Mouse (Mus musculus) embryonic stem cell, embryonic (primary cell): Measurements from ENCODE around the gene Smarcd1.

Experiments used
- CTCF ChIA-PET, 4 experiments: fragments of 300-600 bp in 2 of 4; fragments of 350-600 bp in 2 of 4; sonication (Branson Sonifier 250); formaldehyde crosslinking; loops; one replicate each; lab custom pipeline; 2022; ENCODE audit warnings: inconsistent platforms in 2 of 4; lab: Charles Lee
- POLR2A ChIA-PET, 4 experiments: fragments of 300-600 bp in 2 of 4; fragments of 350-600 bp in 2 of 4; sonication (Branson Sonifier 250); formaldehyde crosslinking; loops; one replicate each; lab custom pipeline; 2022; ENCODE audit warnings: antibody characterized with exemption in 4 of 4, inconsistent platforms in 1 of 4; lab: Charles Lee

The Smarcd1 gene

GRCm38 (mm10) chr15:99670964-99671670, 30.8 kb upstream of the Smarcd1 start:
- ChIA-PET POLR2A (interaction anchor here in 2 of 4 experiments (0.6 to 12.6 kb wide), 14 partner anchors 7 to 243 kb away, joined by 3 to 107 read pairs (median 4); partner anchors contain the start of genes Gm17349 (in 1 of the 2) and Racgap1 (in 1 of the 2)), CTCF (interaction anchor here (0.6 to 8.1 kb wide), 16 partner anchors 8 to 254 kb away, joined by 3 to 114 read pairs (median 4); partner anchors contain the start of genes Cox14 (in 1 of the 4), Gm17349 (in 1 of the 4) and Racgap1 (in 1 of the 4))

- ChIA-PET POLR2A (interaction anchor here in 2 of 4 experiments (0.7 to 12.6 kb wide), 7 partner anchors 9 to 265 kb away, joined by 3 to 107 read pairs (median 3); partner anchors contain the start of genes Gm17349 (in 1 of the 2) and Racgap1 (in 1 of the 2)), CTCF (interaction anchor here (0.7 to 8.1 kb wide), 12 partner anchors 9 to 227 kb away, joined by 3 to 88 read pairs (median 5); partner anchors contain the start of genes Aqp5 (in 1 of the 4), Cox14 (in 1 of the 4) and Gm17349 (in 1 of the 4))
These were observed 30.1 kb upstream of the Smarcd1 start for GRCm38 (mm10) chr15:99671783-99672182.

- ChIA-PET POLR2A (interaction anchor here in 2 of 4 experiments (0.6 to 12.6 kb wide), 5 partner anchors 14 to 198 kb away, joined by 3 to 107 read pairs (median 4); partner anchors contain the start of gene Racgap1 (in 2 of the 2)), CTCF (interaction anchor here in 3 of 4 experiments (0.5 to 8.1 kb wide), 12 partner anchors 31 to 668 kb away, joined by 3 to 88 read pairs (median 4); no protein-coding TSS in a partner anchor)
These were observed 27.1 kb upstream of the Smarcd1 start for GRCm38 (mm10) chr15:99674866-99675265.

GRCm38 (mm10) chr15:99677089-99677488, 24.8 kb upstream of the Smarcd1 start:
- ChIA-PET CTCF (interaction anchor here (0.6 to 8.1 kb wide), 31 partner anchors 8 to 890 kb away, joined by 3 to 88 read pairs (median 9); partner anchors contain the start of genes Cox14 (in 3 of the 4), Gm17349 (in 2 of the 4), Asic1 (in 1 of the 4) and Racgap1 (in 1 of the 4)), POLR2A (interaction anchor here (0.6 to 3.9 kb wide), 19 partner anchors 8 to 1650 kb away, joined by 3 to 43 read pairs (median 6); partner anchors contain the start of genes Cox14 (in 2 of the 4), Gm17349 (in 1 of the 4) and Racgap1 (in 1 of the 4))

GRCm38 (mm10) chr15:99678063-99678800, 23.7 kb upstream of the Smarcd1 start:
- POLR2A ChIA-PET, result interaction anchor here (0.6 to 3.9 kb wide), 113 partner anchors 8 to 1714 kb away, joined by 3 to 43 read pairs (median 4); partner anchors contain the start of genes Gm17349 (in 3 of the 4), Racgap1 (in 3 of the 4), Aqp6 (in 2 of the 4) and Cox14 (in 2 of the 4)
- CTCF ChIA-PET, result interaction anchor here (0.5 to 8.1 kb wide), 138 partner anchors 8 to 1896 kb away, joined by 3 to 88 read pairs (median 4); partner anchors contain the start of genes Cox14 (in 4 of the 4), Gm17349 (in 3 of the 4), Racgap1 (in 3 of the 4) and Aqp6 (in 1 of the 4)

- CTCF ChIA-PET, result interaction anchor here (0.5 to 8.1 kb wide), 103 partner anchors 8 to 1897 kb away, joined by 3 to 88 read pairs (median 5); partner anchors contain the start of genes Cox14 (in 4 of the 4), Gm17349 (in 3 of the 4), Racgap1 (in 3 of the 4) and Aqp6 (in 1 of the 4)
These were observed 22.9 kb upstream of the Smarcd1 start for GRCm38 (mm10) chr15:99679008-99679407.

GRCm38 (mm10) chr15:99682880-99683279, 19.0 kb upstream of the Smarcd1 start:
- CTCF ChIA-PET, result interaction anchor here in 3 of 4 experiments (0.5 to 12.4 kb wide), 22 partner anchors 9 to 224 kb away, joined by 3 to 85 read pairs (median 4); partner anchors contain the start of gene Cox14 (in 2 of the 3)
- POLR2A ChIA-PET, result interaction anchor here (0.5 to 2.8 kb wide), 12 partner anchors 8 to 289 kb away, joined by 3 to 9 read pairs (median 5); partner anchors contain the start of genes Cox14 (in 1 of the 4), Gm17349 (in 1 of the 4), Racgap1 (in 1 of the 4) and Smarcd1 (in 1 of the 4)

More at GRCm38 (mm10) chr15:99679008-99679407, 22.9 kb upstream of the Smarcd1 start:
- POLR2A ChIA-PET, result interaction anchor here (0.6 to 3.9 kb wide), 102 partner anchors 9 to 824 kb away, joined by 3 to 43 read pairs (median 4); partner anchors contain the start of genes Gm17349 (in 3 of the 4), Aqp6 (in 2 of the 4), Cox14 (in 2 of the 4) and Racgap1 (in 2 of the 4)

- ChIA-PET POLR2A (interaction anchor here in 3 of 4 experiments (0.6 to 3.1 kb wide), 14 partner anchors 8 to 353 kb away, joined by 3 to 9 read pairs (median 3); partner anchors contain the start of gene Racgap1 (in 1 of the 3)), CTCF (interaction anchor here (0.6 to 12.4 kb wide), 14 partner anchors 11 to 554 kb away, joined by 3 to 85 read pairs (median 4); partner anchors contain the start of gene Cox14 (in 2 of the 4))
These were observed 17.8 kb upstream of the Smarcd1 start for GRCm38 (mm10) chr15:99684156-99684555.

GRCm38 (mm10) chr15:99688712-99689111, 13.2 kb upstream of the Smarcd1 start:
- CTCF ChIA-PET, result interaction anchor here (0.5 to 12.4 kb wide), 69 partner anchors 8 to 1464 kb away, joined by 3 to 85 read pairs (median 5); partner anchors contain the start of genes Cox14 (in 3 of the 4), Gm17349 (in 2 of the 4), Racgap1 (in 2 of the 4) and Gpd1 (in 1 of the 4)
- POLR2A ChIA-PET, result interaction anchor here in 3 of 4 experiments (0.5 to 5.5 kb wide), 18 partner anchors 9 to 216 kb away, joined by 3 to 43 read pairs (median 4); partner anchors contain the start of genes Cox14 (in 2 of the 3), Gm17349 (in 1 of the 3) and Racgap1 (in 1 of the 3)

GRCm38 (mm10) chr15:99690924-99691323, 11.0 kb upstream of the Smarcd1 start:
- CTCF ChIA-PET, result interaction anchor here (0.6 to 12.4 kb wide), 18 partner anchors 9 to 1924 kb away, joined by 3 to 85 read pairs (median 8); partner anchors contain the start of genes Cox14 (in 2 of the 4) and Gm17349 (in 1 of the 4)
- POLR2A ChIA-PET, result interaction anchor here in 3 of 4 experiments (0.5 to 5.5 kb wide), 17 partner anchors 8 to 1219 kb away, joined by 3 to 43 read pairs (median 4); partner anchors contain the start of gene Gm17349 (in 1 of the 3)

- ChIA-PET CTCF (interaction anchor here (0.6 to 12.4 kb wide), 15 partner anchors 10 to 219 kb away, joined by 3 to 85 read pairs (median 5); partner anchors contain the start of genes Gm17349 (in 2 of the 4) and Cox14 (in 1 of the 4)), POLR2A (interaction anchor here in 2 of 4 experiments (0.7 to 5.5 kb wide), 14 partner anchors 9 to 223 kb away, joined by 3 to 43 read pairs (median 4); partner anchors contain the start of gene Gm17349 (in 1 of the 2))
These were observed 10.0 kb upstream of the Smarcd1 start for GRCm38 (mm10) chr15:99691976-99692375.

- CTCF ChIA-PET, result interaction anchor here (0.5 to 1.5 kb wide), 15 partner anchors 8 to 200 kb away, joined by 3 to 11 read pairs (median 5); partner anchors contain the start of genes Asic1 (in 1 of the 4), Cox14 (in 1 of the 4) and Gm17349 (in 1 of the 4)
- POLR2A ChIA-PET, result interaction anchor here in 2 of 4 experiments (0.6 to 1.7 kb wide), 5 partner anchors 8 to 74 kb away, joined by 4 to 5 read pairs (median 5); partner anchors contain the start of gene Gm17349 (in 2 of the 2)
These were observed 4.6 kb upstream of the Smarcd1 start for GRCm38 (mm10) chr15:99697309-99697708.

GRCm38 (mm10) chr15:99698533-99699085, 3.3 kb upstream of the Smarcd1 start:
- CTCF ChIA-PET, result interaction anchor here in 3 of 4 experiments (0.8 to 1.1 kb wide), 3 partner anchors 10 to 103 kb away, joined by 3 to 4 read pairs (median 3); no protein-coding TSS in a partner anchor
- POLR2A ChIA-PET, result interaction anchor here in 2 of 4 experiments (0.7 to 1.0 kb wide), 2 partner anchors 9 kb away, joined by 3 read pairs; no protein-coding TSS in a partner anchor

GRCm38 (mm10) chr15:99699715-99700114, 2.2 kb upstream of the Smarcd1 start:
- ChIA-PET CTCF (interaction anchor here in 3 of 4 experiments (1.0 to 4.0 kb wide), 7 partner anchors 11 to 104 kb away, joined by 3 to 16 read pairs (median 5); partner anchors contain the start of genes Asic1 (in 1 of the 3) and Cox14 (in 1 of the 3)), POLR2A (interaction anchor here in 2 of 4 experiments (0.7 to 10.1 kb wide), 10 partner anchors 7 to 162 kb away, joined by 3 to 90 read pairs (median 4); partner anchors contain the start of gene Gpd1 (in 1 of the 2))
